Mouse (Mus musculus) lung, adult 2 months (tissue): ENCODE results near the gene Malrd1. TPM values are rescaled to one million over a fixed set of nuclear protein-coding genes. Genes with fewer than 3 reads are reported as not detected.

Source experiments
- DNase-seq: peaks from one replicate; pipeline ENCODE4 v3.0.0; 2022
- H3K4me1 ChIP-seq: fragments of 200-500 bp; 2 replicates; pipeline ENCODE4 v1.6.1; 2011; ENCODE audit warnings: low read length; ENCODE audit not compliant: control insufficient read depth, insufficient read depth
- H3K4me3 ChIP-seq: fragments of 200-500 bp; replicated peaks from 2 replicates; pipeline ENCODE3; 2011; ENCODE audit warnings: low read depth, mild to moderate bottlenecking, control low read depth, low read length; ENCODE audit errors: extremely low read depth
- CTCF ChIP-seq: fragments of 200-500 bp; IDR thresholded peaks from 2 replicates; pipeline ENCODE4 v1.5.1; 2011; ENCODE audit warnings: mild to moderate bottlenecking, low read length, control low read depth; ENCODE audit not compliant: insufficient read depth
- POLR2A ChIP-seq: fragments of 200-500 bp; IDR thresholded peaks from 2 replicates; pipeline ENCODE4 v1.6.1; 2011; ENCODE audit warnings: low read depth, mild to moderate bottlenecking, control low read depth, low read length, borderline replicate concordance; ENCODE audit errors: extremely low read depth
- WGBS: fragments of 180-500 bp; shearing (Covaris S2); methylation state at CpG from one replicate; pipeline ENCODE4 v1.1.7; 2018; 5-methylcytosine and 5-hydroxymethylcytosine counted together
- polyA plus RNA-seq: library from polyadenylated mRNA; depleted of rRNA; stranded (reverse); fragments of >200 nt; gene quantifications from 2 replicates; pipeline ENCODE4 v1.2.3, GENCODE M21; 2012

The Malrd1 gene
- polyA plus RNA-seq, 1 experiment = not detected

DNA sequence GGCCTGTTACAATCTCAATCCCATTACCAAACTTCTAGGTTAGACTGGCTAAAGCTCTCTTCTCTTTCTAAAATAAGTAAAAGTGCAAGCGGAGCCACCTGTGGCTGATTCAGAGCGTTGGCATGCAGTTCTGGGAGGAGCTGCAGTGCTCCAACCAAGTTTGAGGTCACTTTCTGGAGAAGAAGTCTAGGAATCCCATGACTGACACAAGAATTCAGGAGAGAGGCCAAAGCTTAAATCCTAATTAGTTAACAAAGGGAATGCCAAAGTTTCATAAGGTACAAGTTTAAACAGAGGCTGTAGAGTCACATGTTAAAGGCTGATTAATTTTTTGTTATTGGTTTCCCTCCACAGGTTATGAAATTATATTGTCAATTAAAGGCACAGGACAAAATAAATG is 642.3 kb downstream of the Malrd1 start:
- no peak for TF ChIP-seq CTCF
- TF ChIP-seq POLR2A = no peak
- Histone ChIP-seq H3K4me1 (no peaks in the 10 kb centered on the region), H3K4me3 (no peak overlapping the region)
- no peak for DNase-seq
- 55% methylated on average over 2 of the region's 2 CpGs for WGBS

- no peak for DNase-seq
- H3K4me1 ChIP-seq = no peaks in the 10 kb centered on the region
- TF ChIP-seq POLR2A (no peak), CTCF (no peak)
- no peak overlapping the region for H3K4me3 ChIP-seq
Observed at GRCm38 (mm10) chr2:16172086-16172485, 645.8 kb downstream of the Malrd1 start.

DNA sequence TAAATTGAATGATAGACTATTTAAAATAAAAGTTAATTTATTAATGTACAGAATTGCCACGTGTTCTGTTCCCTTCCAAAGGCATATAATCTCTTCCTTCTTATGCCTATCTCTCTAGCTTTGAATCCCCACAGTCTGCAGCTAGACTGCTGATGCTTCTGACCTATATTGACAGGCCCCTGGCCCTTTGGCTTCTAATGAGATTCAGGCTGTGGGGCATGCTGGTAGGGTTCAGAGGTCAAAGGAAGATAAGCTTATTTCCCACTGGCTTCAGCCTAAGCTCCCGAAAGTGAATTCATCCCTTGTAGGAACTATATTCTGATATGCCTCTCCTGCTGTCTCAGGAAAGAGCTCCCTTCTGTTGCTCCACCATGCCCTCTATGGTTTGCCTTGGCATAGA is 647.1 kb downstream of the Malrd1 start:
- no peaks in the 10 kb centered on the region for H3K4me1 ChIP-seq
- 36% methylated on average over 2 of the region's 2 CpGs for WGBS
- DNase-seq = no peak
- no peak for TF ChIP-seq CTCF
- no peak for TF ChIP-seq POLR2A
- H3K4me3 ChIP-seq = no peak overlapping the region

DNA sequence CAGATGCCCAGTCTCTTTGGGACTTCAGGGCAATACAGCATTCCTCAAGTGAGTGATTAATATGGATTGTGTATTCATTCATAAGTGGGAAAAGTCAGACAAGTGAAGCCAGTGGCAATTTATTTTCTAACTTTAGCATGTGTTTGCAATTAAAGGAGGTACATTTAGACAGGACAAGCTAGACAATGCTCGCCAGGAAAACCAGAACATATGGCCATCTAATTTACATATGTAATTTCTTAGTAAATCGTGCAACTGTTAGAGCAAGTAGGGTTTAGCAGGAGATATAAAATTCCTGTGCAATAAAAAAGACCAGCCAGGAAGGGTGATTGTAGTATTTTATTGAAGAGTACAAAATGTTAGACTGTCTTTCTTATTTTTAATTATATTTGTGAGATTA is 655.9 kb downstream of the Malrd1 start:
- 70% methylated on average over 2 of the region's 2 CpGs for WGBS
- no peaks in the 10 kb centered on the region for H3K4me1 ChIP-seq
- no peak for DNase-seq
- TF ChIP-seq CTCF (no peak), POLR2A (no peak)
- no peak overlapping the region for H3K4me3 ChIP-seq

GRCm38 (mm10) chr2:16183158-16183557 is 656.9 kb downstream of the Malrd1 start:
- H3K4me3 ChIP-seq = no peak overlapping the region
- WGBS = 82% methylated on average over 2 of the region's 2 CpGs
- no peak for DNase-seq
- no peaks in the 10 kb centered on the region for H3K4me1 ChIP-seq
- no peak for TF ChIP-seq POLR2A
- TF ChIP-seq CTCF = no peak

GRCm38 (mm10) chr2:16210016-16210415 is 683.7 kb downstream of the Malrd1 start:
- H3K4me1 ChIP-seq = no peaks in the 10 kb centered on the region
- H3K4me3 ChIP-seq = no peak overlapping the region
- TF ChIP-seq CTCF (no peak), POLR2A (no peak)
- DNase-seq = no peak
- WGBS = 49% methylated on average over 2 of the region's 2 CpGs

- no peaks in the 10 kb centered on the region for H3K4me1 ChIP-seq
- no peak overlapping the region for H3K4me3 ChIP-seq
- TF ChIP-seq CTCF (no peak), POLR2A (no peak)
- no peak for DNase-seq
Observed at GRCm38 (mm10) chr2:16212752-16213151, 686.5 kb downstream of the Malrd1 start.

DNA sequence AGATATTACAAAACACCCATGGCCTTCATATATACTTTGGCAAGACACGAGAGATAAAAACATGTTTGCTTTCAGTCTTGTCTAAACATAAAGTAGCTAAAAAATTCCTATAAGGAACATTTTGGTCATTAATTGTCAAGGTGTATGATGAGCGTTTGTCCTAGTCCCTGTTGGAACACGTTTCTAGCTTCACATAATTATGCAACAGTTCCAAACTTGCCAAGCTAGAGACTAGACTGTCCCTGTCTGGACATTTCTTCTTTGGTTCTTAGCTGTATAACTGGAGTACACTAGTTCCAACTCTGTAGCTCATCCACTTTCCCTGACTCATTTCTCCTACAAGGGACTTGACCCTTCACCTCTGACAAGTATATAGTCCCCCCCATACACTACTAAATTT is 687.8 kb downstream of the Malrd1 start:
- no peak overlapping the region for H3K4me3 ChIP-seq
- no peak for DNase-seq
- H3K4me1 ChIP-seq = no peaks in the 10 kb centered on the region
- TF ChIP-seq POLR2A (no peak), CTCF (no peak)
- WGBS = 70% methylated on average over 3 of the region's 3 CpGs

GRCm38 (mm10) chr2:16228187-16228832 is 702.0 kb downstream of the Malrd1 start:
- no peak for DNase-seq
- 94% methylated on average over 1 of the region's 1 CpGs for WGBS
- no peaks in the 10 kb centered on the region for H3K4me1 ChIP-seq
- H3K4me3 ChIP-seq = no peak overlapping the region
- TF ChIP-seq CTCF (no peak), POLR2A (no peak)

DNA sequence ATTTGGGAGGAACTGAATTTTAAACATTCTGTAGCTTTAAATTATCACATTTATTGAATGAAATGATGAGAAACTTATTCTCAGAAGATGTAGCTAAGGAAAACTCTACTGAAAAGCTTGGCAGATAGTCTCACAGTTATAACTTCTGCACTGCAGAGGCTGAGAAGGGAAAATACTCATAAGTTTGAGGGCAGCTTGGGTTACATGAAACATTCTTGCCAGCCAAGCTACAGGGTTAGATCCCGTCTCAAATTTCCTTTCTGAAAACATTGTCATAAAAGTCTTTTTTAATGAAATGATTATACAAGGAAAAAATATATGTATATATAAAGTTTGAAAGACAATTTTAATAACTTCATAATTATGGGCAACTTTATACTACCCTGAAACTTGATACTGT is 714.6 kb downstream of the Malrd1 start:
- no peak for DNase-seq
- H3K4me1 ChIP-seq = no peaks in the 10 kb centered on the region
- TF ChIP-seq CTCF (no peak), POLR2A (no peak)
- no peak overlapping the region for H3K4me3 ChIP-seq
- 77% methylated on average over 1 of the region's 1 CpGs for WGBS

- no peak for DNase-seq
- H3K4me3 ChIP-seq = no peak overlapping the region
- WGBS = 62% methylated on average over 2 of the region's 2 CpGs
- TF ChIP-seq CTCF = no peak
- no peak for TF ChIP-seq POLR2A
- no peaks in the 10 kb centered on the region for H3K4me1 ChIP-seq
Observed at GRCm38 (mm10) chr2:16243097-16243496, 716.8 kb downstream of the Malrd1 start.
